In the genomic region with DNA sequence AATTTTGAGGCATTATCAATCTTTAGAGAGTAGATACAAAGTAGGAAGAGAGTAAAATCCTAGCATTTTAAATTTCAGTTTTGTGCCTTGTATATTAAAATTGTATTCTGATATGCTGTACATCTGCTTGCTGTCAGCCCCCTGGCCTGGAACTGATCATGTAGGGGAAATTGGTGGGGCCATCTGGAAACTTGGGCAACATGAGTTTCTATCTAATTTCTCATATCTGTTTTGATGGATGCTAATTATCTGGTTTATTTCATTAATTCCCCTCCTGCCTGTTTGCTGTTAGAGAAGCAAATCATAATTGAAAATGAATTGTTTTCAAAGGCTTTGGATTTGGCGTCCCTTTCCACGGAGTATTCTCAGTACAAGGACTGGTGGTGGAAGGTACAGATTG, we compare ENCODE assay signal across 12 mouse cellular contexts.
"Had no signal": no experiment of that assay in that cellular context is flagged by ENCODE, and none has a peak within 500 bp of the region (broad histone marks: within the 10 kb centered on the region; RNA-seq: fewer than 3 reads in every experiment).

No protein-coding gene starts in this region.

- H3K27ac ChIP-seq: kidney, postnatal 0 days; limb, embryonic 13.5 days; liver, embryonic 14.5 days; midbrain, embryonic 12.5 days had no signal

- DNase-seq: kidney, adult 9 months; kidney, postnatal 36 days; left cerebral cortex, postnatal 4 days; lung, adult 18-20 months; right cerebral cortex, adult 18-20 months; right cerebral cortex, postnatal 25 days; thymus, postnatal 36 days had no signal

- H3K4me2 ChIP-seq: limb, embryonic 13.5 days; midbrain, embryonic 12.5 days had no signal

- ATAC-seq: midbrain, embryonic 16.5 days had no signal

- H3K9me3 ChIP-seq: limb, embryonic 13.5 days; midbrain, embryonic 12.5 days had no signal

- H3K4me1 ChIP-seq: limb, embryonic 13.5 days had no signal

- H3K4me3 ChIP-seq: limb, embryonic 13.5 days; midbrain, embryonic 12.5 days had no signal

- H3K9ac ChIP-seq: limb, embryonic 13.5 days; liver, embryonic 14.5 days; midbrain, embryonic 12.5 days had no signal

- H3K27me3 ChIP-seq: limb, embryonic 13.5 days; midbrain, embryonic 12.5 days had no signal
